Mouse (Mus musculus): Measurements from ENCODE around the gene Capn11.

The Capn11 gene

DNA sequence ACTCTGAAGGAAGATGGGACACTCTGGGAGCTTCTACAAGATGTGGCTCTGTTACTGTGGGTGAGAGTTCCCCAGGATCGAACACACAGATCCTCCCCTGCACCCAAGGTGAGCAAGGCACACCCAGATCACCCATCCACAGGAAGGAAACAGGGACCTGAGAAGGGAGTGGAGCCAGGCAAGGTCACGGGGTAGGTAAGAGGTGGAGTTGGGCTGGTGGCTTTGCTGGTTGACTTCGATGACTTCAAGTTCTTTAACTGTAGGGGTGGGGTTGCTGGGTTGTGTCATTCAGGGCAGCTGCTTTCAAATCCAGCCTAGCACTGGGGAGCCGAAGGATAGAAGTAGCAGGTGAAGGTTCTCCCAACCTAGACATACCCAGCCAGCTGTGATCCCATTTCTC lies 23.7 kb upstream of the Capn11 start:
- DNase-seq (ENCODE audit: low spot score in 2 of 2), result no peak

DNA sequence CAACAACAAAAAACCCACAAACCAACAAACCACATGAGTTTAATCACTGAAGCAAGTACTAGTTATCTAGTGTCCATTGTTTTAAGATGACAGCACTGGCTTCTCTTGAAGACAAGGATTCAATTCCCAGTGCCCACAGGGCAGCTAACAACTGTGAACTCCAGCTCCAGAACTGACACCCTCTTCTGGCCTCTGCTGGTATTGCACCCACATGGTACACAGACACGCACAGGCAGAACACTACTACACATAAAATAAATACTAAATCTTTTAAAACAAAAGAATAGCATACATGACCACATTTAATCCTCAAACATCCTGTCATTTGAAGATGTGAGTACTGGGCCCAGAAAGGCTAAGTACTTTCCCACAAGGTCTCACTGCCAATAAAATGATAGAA lies 22.5 kb upstream of the Capn11 start:
- peak in 1 of 2 experiments; percentile 64 for DNase-seq (ENCODE audit: low spot score in 2 of 2)

DNA sequence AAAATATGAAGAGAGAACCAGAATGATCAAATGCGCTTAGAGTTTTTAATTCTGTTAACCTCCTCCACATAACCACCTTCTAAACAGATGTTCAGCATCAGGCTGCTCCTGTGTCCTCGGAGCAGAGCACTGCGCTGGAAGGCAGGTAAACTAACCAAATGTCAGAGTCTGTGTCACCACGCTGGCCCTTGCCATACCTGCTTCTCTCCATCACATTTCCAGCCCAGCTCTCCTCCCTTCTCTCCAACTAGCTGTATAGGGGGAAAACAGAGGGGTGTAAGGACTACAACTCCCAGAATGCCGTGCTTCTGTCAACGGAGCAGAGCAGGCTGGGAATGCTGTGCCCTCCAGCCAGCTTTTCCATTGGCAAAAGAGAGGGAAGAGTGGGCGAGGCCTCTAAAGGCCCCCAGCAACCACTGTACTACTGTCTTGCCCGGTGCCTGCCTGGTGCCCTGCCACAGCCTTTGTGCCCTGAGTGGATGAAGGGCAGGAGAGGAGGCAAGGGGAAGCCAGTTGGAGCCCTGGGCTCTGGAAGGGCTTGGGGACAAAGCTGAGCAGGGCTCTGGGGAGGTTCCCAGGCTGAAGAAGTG lies 21.4 kb upstream of the Capn11 start:
- DNase-seq (ENCODE audit: low spot score in 2 of 2), result no peak

DNA sequence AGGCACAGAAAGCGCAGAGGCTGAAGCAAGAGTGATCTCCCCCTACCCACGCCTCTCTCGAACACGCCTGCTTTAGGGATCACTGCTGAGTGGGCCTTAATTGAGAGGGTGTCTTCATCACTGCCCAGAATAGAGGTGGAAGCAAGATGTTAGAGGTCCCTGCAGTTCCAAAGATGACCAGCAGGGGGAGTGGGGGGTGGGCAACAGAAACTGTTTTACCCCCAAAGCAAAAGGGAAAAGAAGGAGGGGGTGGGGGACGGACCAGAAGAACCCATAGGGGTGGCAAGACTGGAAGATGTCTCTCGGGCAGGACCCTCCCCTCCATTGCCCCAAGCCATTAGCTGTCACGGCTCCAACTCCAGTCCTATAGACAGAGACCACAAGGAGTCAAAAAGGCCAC lies 19.0 kb upstream of the Capn11 start:
- DNase-seq (ENCODE audit: low spot score in 2 of 2), result peak; percentile 73 to 88

DNA sequence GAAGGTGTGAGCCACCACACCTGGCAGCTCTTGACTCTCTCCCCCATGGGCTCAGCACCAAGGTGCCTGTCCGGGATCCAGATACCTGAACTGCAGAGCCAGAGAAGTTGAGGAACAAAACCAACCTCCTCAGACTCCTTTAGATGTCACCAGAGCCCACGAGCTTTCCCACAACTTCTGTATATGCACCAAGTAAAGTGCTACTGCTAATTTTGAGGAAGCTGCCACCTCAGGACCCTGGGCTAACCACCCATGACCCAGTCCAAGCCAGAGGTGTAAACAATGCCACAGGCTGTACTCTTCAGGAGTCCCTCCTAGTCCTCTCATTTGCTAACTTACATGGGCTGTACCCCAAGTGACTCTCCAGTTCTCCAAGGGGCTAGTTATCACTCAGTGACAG lies 13.5 kb upstream of the Capn11 start:
- no peak for DNase-seq (ENCODE audit: low spot score in 2 of 2)

DNA sequence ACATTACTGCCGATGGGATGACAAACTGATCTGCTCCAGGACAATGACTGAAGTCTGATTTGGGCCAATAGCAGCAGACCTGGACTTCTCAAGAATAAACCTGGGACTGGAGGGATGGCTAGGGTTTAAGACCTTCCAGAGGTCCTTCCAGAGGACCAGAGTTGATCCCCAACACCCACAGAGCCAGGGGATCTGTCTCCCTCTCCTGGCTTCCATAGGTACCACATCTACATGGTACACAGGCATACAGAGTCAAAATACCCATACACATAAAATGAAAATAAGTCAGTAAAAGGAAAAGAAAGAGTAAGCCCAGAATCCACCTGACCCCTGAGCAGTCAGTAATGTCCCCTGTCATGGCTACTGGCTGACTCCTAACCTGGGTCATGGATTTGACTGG lies 12.7 kb upstream of the Capn11 start:
- DNase-seq (ENCODE audit: low spot score in 2 of 2), result no peak

DNA sequence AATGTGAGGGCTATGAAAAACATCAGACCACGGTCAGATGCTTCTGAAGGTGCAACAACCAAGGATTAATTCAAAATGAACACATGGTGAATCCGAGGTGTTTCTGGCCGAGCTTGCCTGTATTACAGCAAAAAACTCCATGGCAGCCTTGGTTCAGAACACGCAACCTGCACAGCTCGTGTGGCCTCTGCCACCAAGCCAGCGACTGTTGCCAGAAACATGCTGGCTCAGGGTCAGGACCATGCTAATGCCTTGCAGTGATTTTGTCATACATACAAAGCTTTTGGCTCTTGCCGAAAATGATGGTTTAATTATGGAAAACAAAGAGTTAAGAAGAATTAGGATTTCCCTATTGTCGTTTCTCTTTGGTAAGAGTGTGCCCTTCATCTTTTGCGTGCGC lies 8.9 kb upstream of the Capn11 start:
- DNase-seq (ENCODE audit: low spot score in 2 of 2), result no peak

DNA sequence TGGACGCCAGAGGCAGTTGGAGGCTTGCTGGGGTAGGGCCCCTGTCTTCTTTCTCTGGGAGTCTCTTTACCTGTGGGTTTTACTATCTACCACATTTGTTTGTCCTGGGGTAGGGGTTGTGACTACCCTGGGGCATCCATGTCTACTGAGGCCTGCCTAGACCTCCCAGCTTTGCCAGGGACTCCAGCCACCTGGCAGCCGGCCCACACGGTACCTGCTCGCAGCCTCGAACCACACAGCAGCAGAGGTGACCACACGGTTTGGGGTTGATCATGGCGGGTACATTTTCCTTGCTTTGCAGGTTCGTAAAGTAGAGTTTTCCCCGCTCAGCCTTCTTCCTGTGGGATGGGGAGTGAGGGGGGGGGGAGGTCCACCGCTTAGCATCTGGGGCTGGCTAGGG lies 8.4 kb upstream of the Capn11 start:
- DNase-seq (ENCODE audit: low spot score in 2 of 2), result no peak

DNA sequence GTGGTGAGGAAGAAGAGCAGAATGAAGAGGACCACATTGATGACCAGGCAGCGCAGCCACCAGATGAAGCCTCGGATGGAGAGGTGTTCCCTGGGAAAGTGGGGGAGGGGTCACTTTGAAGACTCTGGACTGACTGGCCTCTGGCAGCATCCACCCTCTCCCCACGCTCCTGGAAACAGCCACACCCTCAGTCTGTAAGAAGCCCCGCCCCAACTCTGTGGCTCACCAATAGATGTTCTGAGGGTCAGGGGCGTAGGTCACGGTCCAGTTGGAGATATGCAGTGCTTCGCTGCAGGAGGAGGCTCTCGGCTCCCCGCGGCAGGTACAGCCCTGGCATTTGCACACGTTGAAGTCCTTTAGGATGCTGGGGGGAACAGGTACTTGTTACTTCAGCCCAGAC lies 7.0 kb upstream of the Capn11 start:
- DNase-seq (ENCODE audit: low spot score in 2 of 2), result no peak

DNA sequence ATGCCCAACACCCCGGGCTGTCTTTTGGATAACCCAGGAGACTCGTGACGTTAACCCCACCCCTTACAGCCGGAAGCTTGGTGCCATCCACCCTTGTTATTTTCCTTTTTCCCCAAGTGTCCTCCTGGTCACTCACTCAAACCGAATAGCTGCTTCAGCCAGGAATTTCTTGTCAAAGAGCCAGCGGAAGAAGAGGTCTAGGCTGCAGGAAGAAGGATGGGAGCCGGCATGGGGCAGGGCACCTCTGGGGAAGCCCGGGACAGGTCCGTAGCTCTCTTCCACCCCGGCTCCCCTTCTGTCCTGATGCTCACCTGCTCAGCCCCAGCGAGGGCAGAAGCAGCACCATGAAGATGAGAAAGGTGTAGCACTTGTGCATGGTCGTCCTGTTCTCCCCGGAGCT lies 5.5 kb upstream of the Capn11 start:
- DNase-seq (ENCODE audit: low spot score in 2 of 2), result no peak

DNA sequence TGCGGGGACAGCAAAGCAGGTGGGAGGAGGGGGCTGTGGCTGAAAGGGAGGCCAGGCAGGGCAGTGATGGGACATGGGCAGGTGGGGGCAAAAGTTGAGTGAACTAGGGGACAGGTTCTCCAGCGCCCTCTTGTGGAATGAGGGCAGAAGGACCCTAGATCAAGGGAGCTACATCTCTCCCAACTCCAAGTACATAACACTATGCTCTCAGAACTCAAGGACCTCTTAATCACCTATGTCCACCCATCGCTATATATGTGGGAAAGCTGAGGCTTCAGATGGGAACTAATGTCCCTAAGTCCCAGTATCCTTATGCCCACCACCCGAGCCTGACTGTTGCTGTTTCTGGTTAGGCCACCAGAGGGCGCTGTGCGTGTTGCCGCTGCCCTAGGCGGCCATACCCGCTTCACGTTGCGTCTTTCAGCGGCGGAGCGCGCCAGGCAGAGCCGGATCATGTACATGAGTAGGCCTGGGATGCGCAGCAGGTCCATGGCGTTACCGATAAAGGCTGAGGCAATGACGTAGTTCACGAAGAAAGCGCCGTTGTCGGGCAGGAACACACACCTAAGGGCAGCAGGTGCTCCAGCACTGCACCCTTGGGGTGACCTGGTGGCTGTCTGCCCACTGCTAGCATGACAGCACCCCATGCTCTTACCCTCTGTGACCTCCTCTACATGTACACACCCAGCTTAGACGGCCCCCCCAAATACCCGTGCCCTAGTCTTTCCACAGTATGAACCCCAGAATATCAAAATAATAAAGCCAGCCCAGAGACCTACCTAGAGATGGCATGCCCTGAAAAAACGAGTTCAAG lies 4.2 kb upstream of the Capn11 start:
- DNase-seq (ENCODE audit: low spot score in 2 of 2), result peak; percentile 82 to 87

DNA sequence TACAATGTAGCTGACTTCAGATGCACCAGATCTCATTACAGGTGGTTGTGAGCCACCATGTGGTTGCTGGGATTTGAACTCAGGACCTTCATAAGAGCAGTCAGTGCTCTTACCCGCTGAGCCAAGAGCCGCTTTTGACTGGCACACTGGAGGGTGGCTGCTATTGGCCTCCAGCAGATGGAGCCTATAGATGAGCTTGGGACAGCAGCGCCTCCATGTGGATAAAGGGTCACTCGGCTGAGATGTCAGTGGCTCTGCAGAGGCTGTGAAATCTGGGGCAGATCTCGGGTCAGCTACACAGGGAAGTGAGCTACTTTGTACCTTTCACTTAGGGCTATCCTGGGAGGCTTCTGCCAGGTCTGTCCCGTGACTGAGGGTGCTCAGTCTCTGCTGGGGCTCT lies 3.3 kb downstream of the Capn11 start:
- peak in 1 of 2 experiments; percentile 54 for DNase-seq (ENCODE audit: low spot score in 2 of 2)

DNA sequence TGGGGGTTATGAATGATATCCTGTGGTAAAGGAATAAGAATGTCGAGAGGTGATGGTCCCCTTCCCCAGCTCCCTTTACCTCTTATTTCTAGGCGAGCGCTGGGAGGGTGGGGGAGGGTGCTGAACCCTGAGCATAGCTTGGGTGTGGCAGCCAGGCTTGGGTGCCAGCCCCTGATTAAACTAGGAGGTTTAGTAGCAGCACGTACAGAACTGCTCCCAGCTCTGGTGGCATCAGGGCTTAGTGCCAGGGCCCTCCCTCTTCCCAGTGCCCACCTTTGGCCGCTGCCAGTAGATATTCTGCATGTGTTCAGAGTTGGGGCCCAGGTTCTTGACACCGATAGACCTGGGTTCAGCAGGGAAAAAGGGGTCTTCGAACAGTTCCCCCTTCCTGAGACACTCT lies 5.9 kb downstream of the Capn11 start:
- peak in 1 of 2 experiments; percentile 50 for DNase-seq (ENCODE audit: low spot score in 2 of 2)

DNA sequence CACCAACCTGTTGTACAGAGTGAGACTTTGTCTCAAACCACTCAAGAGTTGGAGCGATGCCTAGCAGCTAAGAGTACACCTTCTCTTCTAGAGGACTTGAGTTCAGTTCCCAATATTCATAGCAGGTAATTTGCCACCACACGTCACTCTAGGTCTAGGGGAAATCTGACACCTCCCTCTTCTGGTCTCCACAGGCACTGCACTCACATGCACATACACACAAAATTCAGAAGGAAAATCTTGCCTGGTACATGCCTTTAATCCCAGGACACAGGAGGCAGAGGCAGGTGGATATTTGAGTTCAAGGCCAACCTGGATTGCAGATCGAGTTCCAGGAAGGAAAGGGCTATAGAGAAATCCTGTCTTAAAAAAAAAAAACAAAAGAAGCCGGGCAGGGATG lies 14.9 kb downstream of the Capn11 start:
- no peak for DNase-seq (ENCODE audit: low spot score in 2 of 2)

DNA sequence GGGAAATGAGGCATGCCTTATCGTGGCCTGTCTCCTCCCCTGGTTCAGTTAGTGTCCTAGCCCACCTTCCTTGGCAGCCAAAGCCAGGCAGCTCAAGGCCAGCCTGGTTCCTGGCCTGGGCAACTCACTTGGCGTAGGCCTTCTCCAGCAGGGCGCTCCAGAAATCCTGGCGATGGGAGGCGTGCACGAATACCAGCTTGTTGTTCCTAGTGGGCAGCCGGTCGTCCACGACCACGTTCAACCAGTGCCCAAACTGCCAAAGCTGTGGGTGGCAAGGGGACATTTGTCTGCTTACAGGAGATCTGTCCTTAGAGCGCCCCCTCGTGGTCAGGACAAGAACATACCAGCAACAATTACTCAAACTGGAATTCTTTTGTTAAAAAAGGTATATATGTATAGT lies 16.4 kb downstream of the Capn11 start:
- peak; percentile 66 to 86 for DNase-seq (ENCODE audit: low spot score in 2 of 2)

DNA sequence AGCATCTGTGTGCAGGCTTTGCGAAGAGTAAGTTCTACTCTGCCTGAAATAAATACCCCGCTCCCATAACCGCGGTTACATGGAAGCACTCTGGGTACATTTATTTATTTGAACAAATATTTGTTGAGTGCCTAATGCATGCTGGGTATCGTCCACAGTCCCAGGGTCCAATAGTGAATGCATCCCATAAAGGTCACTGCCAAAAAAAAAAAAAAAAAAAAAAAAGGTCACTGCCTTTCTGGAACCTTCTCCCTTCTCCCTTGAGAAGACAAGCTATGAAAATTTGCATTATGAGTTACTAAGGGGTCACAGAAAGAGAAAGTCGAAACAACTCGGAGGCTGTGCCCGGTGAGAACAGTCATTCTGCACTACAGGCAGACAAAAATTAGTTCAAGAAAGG lies 17.1 kb downstream of the Capn11 start:
- no peak for DNase-seq (ENCODE audit: low spot score in 2 of 2)

DNA sequence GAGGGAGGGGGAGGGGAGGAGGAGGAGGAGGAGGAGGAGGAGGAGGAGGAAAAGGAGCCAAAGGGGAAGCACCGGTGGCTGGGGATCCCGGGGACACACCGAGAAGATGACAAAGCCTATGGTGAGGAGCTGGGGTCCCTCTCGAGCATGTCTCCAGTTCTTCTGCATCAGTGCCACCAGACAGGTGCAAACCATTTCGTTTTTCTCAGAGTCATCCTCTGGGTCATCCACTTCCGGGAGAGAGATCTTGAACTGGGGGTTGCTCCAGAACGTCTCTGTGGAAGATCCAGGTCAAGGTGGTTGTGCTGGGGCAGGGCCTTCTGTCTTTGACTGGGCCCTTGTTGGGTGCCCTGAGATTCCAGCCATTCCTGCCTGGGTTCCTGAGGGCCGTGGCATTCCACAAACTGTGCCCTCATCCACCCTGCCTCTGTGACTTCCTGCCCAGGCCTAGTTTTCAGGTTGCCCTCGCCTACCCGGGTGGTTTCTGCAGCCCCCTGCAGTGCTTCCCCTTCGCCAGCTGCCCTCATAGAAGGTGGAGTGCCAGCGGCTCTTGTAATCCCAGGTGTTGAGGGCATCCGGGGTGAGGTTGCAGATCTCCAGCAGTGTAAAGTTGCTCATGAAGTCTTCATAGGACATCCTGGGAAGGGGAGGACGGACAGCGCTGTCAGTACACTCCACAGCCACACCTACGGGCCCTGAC lies 20.4 kb downstream of the Capn11 start:
- DNase-seq (ENCODE audit: low spot score in 2 of 2), result no peak

DNA sequence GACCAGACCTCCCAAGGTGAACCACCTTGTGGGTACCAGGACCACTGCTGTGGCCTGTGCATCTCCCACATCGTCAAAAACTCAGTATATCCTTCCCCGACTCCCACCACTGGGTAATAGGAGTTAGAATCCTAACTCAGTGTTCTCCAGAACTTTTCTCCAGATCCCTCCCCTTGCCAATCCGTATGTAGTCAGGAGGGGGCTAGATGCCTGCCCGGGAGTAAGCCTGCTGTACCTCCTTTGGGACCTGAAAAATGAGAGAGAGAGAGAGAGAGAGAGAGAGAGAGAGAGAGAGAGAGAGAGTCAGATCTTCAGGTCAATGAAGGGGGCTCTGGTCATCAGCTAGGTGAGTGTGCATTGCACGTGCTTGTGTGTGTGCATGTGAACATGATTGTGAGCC lies 25.1 kb downstream of the Capn11 start:
- DNase-seq (ENCODE audit: low spot score in 2 of 2), result no peak

DNA sequence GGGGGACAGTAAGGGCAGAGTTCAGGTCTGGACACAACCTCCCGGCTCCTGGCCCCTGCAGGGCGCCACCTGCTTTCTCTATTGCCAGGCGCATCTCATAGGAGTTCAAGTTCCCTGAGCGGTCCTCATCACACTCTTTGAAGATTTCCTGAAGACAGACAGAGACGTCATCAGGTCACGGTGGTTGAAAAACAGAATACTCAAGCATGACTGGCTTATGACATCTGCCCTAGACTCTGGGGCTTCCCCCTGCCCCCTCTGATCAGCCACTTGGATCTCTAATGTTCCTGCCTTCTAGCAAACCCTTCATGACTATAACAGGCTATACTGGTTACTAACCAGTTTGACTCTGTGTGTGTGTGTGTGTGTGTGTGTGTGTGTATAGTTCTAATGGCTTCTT lies 27.2 kb downstream of the Capn11 start:
- DNase-seq (ENCODE audit: low spot score in 2 of 2), result no peak

DNA sequence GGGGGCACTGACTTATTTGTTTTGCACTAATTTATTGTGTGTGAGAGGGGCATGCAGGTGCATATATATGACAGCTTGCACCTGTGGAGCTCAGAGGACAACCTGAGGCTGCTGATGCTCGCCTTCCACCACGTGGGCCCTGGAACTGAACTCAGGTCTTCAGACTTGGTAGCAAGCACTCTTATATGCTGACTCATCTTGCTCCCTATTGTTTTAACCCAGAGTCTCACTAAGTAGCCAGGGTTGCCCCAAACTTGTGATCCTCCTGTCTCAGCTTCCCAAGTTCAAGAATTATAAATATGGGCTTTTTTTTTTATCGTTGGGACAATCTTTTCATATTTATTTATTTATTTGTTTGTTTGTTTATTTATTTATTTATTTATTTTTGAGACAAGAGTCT lies 28.1 kb downstream of the Capn11 start:
- no peak for DNase-seq (ENCODE audit: low spot score in 2 of 2)

DNA sequence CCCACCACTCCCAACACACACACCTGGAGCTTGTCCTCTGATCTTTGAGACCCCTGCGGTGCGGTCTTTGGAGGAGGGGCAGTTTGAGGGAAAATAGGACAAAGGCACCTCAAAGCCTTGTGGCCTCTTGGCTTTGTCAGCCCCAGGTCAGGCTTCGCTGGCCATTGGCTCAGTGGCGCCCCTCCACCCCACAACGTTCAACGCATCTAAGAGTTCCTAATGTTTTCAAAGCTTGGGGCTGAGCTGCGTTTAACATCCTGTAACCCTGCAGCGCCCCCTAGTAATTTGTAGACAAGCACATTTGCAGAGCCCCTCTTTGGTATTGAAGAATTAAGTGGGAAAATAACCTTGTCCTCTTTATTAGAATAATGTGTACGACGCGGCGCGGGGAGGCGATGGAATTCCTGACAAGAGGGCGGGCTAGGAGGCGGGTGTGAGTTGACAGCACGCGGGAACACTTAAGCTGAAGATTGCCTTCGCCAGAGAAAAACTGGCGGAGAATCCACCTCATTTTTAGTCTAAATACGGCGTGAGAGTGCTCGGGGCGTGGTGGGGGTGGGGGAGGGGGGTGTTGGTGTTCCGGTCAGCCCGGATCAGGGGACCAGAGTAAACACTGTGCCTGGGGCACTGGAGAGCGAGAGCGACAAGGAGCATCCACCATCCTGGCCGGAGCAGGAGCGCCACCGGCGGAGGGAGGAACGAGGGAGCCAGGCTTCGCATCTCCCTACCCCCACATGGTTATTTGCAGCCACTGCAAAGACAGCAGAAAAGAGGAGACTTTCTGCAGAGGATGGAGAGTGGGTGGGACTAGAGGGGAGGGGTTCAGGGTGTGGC lies 29.0 kb downstream of the Capn11 start:
- DNase-seq (ENCODE audit: low spot score in 2 of 2), result peak in 1 of 2 experiments; percentile 74
